Mouse (Mus musculus): ENCODE results near the gene Tmem254b. TPM values are rescaled to one million over a fixed set of nuclear protein-coding genes. Genes with fewer than 3 reads are reported as not detected.
A peak's percentile ranks its signal among the peaks of the same experiment; 100 is the strongest.
"Not testable (repeated sequence)": the region's sequence is repeated elsewhere in the genome, so short reads cannot be mapped to it uniquely, and the experiment has no call there.

Tmem254b gene
- polyA plus RNA-seq (2012; rRNA removed) (5.9 and 6.7 TPM in 2 replicates), polyA plus RNA-seq (2014; fragmentation: Nextera tagmentation; extraction: Ambion mirVana) (17.3 and 17.5 TPM in 2 replicates)

GRCm38 (mm10) chr14:26206926-26207247, at the start of gene Tmem254b:
TSS of gene Tmem254b (minus strand) at chr14:26207041.
- no CpG with 5 or more reads among the region's 10 CpGs for WGBS (ENCODE audit: insufficient replicate concordance)
- H3K4me2 ChIP-seq (ENCODE audit: low read depth); H3K9ac ChIP-seq (replicated peaks); H3K4me1 ChIP-seq (replicated peaks; ENCODE audit: control insufficient read depth in 2 of 2, insufficient read depth in 2 of 2, low read length in 1 of 2); H3K9me3 ChIP-seq (ENCODE audit: control insufficient read depth, low read length); H3K36me3 ChIP-seq (replicated peaks; ENCODE audit: control insufficient read depth, insufficient read depth, low read depth); H3K27ac ChIP-seq; DNase-seq (ENCODE audit: low read depth in 3 of 3, low spot score in 3 of 3); H3K4me3 ChIP-seq (ENCODE audit: insufficient read depth in 1 of 2, low read depth in 2 of 2, low read length in 2 of 2); H3K27me3 ChIP-seq (ENCODE audit: control insufficient read depth, insufficient read depth, low read length): not testable (repeated sequence)
- peak; percentile 87 for ATAC-seq (ENCODE audit: insufficient read depth)

- not testable (repeated sequence) for H3K36me3 ChIP-seq (replicated peaks; ENCODE audit: control insufficient read depth, insufficient read depth, low read depth); H3K9ac ChIP-seq (replicated peaks); H3K4me1 ChIP-seq (replicated peaks; ENCODE audit: control insufficient read depth in 2 of 2, insufficient read depth in 2 of 2, low read length in 1 of 2); DNase-seq (ENCODE audit: low read depth in 3 of 3, low spot score in 3 of 3); H3K4me3 ChIP-seq (ENCODE audit: insufficient read depth in 1 of 2, low read depth in 2 of 2, low read length in 2 of 2); H3K27ac ChIP-seq; H3K9me3 ChIP-seq (ENCODE audit: control insufficient read depth, low read length); ATAC-seq (ENCODE audit: insufficient read depth); H3K27me3 ChIP-seq (ENCODE audit: control insufficient read depth, insufficient read depth, low read length); H3K4me2 ChIP-seq (ENCODE audit: low read depth)
- no CpG with 5 or more reads among the region's 2 CpGs for WGBS (ENCODE audit: insufficient replicate concordance)
These were observed 30.3 kb upstream of the Tmem254b start for GRCm38 (mm10) chr14:26237183-26237582.

GRCm38 (mm10) chr14:26216233-26217000, 9.6 kb upstream of the Tmem254b start:
- ATAC-seq (ENCODE audit: insufficient read depth): peak; percentile 78
- H3K4me2 ChIP-seq (ENCODE audit: low read depth); H3K9me3 ChIP-seq (ENCODE audit: control insufficient read depth, low read length); H3K36me3 ChIP-seq (replicated peaks; ENCODE audit: control insufficient read depth, insufficient read depth, low read depth); H3K27ac ChIP-seq; H3K27me3 ChIP-seq (ENCODE audit: control insufficient read depth, insufficient read depth, low read length); H3K4me3 ChIP-seq (ENCODE audit: insufficient read depth in 1 of 2, low read depth in 2 of 2, low read length in 2 of 2); DNase-seq (ENCODE audit: low read depth in 3 of 3, low spot score in 3 of 3); H3K4me1 ChIP-seq (replicated peaks; ENCODE audit: control insufficient read depth in 2 of 2, insufficient read depth in 2 of 2, low read length in 1 of 2); H3K9ac ChIP-seq (replicated peaks): not testable (repeated sequence)
- no CpG with 5 or more reads among the region's 5 CpGs for WGBS (ENCODE audit: insufficient replicate concordance)

GRCm38 (mm10) chr14:26206197-26206925, 480 bp downstream of the Tmem254b start:
- H3K27ac ChIP-seq; H3K4me1 ChIP-seq (replicated peaks; ENCODE audit: control insufficient read depth in 2 of 2, insufficient read depth in 2 of 2, low read length in 1 of 2); H3K4me2 ChIP-seq (ENCODE audit: low read depth); H3K9me3 ChIP-seq (ENCODE audit: control insufficient read depth, low read length); H3K4me3 ChIP-seq (ENCODE audit: insufficient read depth in 1 of 2, low read depth in 2 of 2, low read length in 2 of 2); H3K27me3 ChIP-seq (ENCODE audit: control insufficient read depth, insufficient read depth, low read length); DNase-seq (ENCODE audit: low read depth in 3 of 3, low spot score in 3 of 3); H3K9ac ChIP-seq (replicated peaks); H3K36me3 ChIP-seq (replicated peaks; ENCODE audit: control insufficient read depth, insufficient read depth, low read depth): not testable (repeated sequence)
- no CpG with 5 or more reads among the region's 44 CpGs for WGBS (ENCODE audit: insufficient replicate concordance)
- peak; percentile 78 for ATAC-seq (ENCODE audit: insufficient read depth)

- H3K27me3 ChIP-seq (ENCODE audit: control insufficient read depth, insufficient read depth, low read length); H3K9me3 ChIP-seq (ENCODE audit: control insufficient read depth, low read length); H3K4me2 ChIP-seq (ENCODE audit: low read depth); H3K4me1 ChIP-seq (replicated peaks; ENCODE audit: control insufficient read depth in 2 of 2, insufficient read depth in 2 of 2, low read length in 1 of 2); H3K9ac ChIP-seq (replicated peaks); H3K4me3 ChIP-seq (ENCODE audit: insufficient read depth in 1 of 2, low read depth in 2 of 2, low read length in 2 of 2); H3K36me3 ChIP-seq (replicated peaks; ENCODE audit: control insufficient read depth, insufficient read depth, low read depth); DNase-seq (ENCODE audit: low read depth in 3 of 3, low spot score in 3 of 3); H3K27ac ChIP-seq; ATAC-seq (ENCODE audit: insufficient read depth): not testable (repeated sequence)
- WGBS (ENCODE audit: insufficient replicate concordance): no CpG with 5 or more reads among the region's 3 CpGs
These were observed 9.0 kb downstream of the Tmem254b start for GRCm38 (mm10) chr14:26197851-26198250.

GRCm38 (mm10) chr14:26188361-26188760, 18.5 kb downstream of the Tmem254b start:
- ATAC-seq (ENCODE audit: insufficient read depth); H3K9ac ChIP-seq (replicated peaks); H3K9me3 ChIP-seq (ENCODE audit: control insufficient read depth, low read length); H3K4me3 ChIP-seq (ENCODE audit: insufficient read depth in 1 of 2, low read depth in 2 of 2, low read length in 2 of 2); H3K4me2 ChIP-seq (ENCODE audit: low read depth); H3K27ac ChIP-seq; H3K27me3 ChIP-seq (ENCODE audit: control insufficient read depth, insufficient read depth, low read length); DNase-seq (ENCODE audit: low read depth in 3 of 3, low spot score in 3 of 3); H3K36me3 ChIP-seq (replicated peaks; ENCODE audit: control insufficient read depth, insufficient read depth, low read depth); H3K4me1 ChIP-seq (replicated peaks; ENCODE audit: control insufficient read depth in 2 of 2, insufficient read depth in 2 of 2, low read length in 1 of 2): not testable (repeated sequence)
- no CpG with 5 or more reads among the region's 8 CpGs for WGBS (ENCODE audit: insufficient replicate concordance)

GRCm38 (mm10) chr14:26186638-26187037, 20.2 kb downstream of the Tmem254b start:
- not testable (repeated sequence) for H3K36me3 ChIP-seq (replicated peaks; ENCODE audit: control insufficient read depth, insufficient read depth, low read depth); H3K27me3 ChIP-seq (ENCODE audit: control insufficient read depth, insufficient read depth, low read length); H3K9ac ChIP-seq (replicated peaks); DNase-seq (ENCODE audit: low read depth in 3 of 3, low spot score in 3 of 3); ATAC-seq (ENCODE audit: insufficient read depth); H3K9me3 ChIP-seq (ENCODE audit: control insufficient read depth, low read length); H3K4me3 ChIP-seq (ENCODE audit: insufficient read depth in 1 of 2, low read depth in 2 of 2, low read length in 2 of 2); H3K27ac ChIP-seq; H3K4me1 ChIP-seq (replicated peaks; ENCODE audit: control insufficient read depth in 2 of 2, insufficient read depth in 2 of 2, low read length in 1 of 2); H3K4me2 ChIP-seq (ENCODE audit: low read depth)
- no CpG with 5 or more reads among the region's 9 CpGs for WGBS (ENCODE audit: insufficient replicate concordance)

- WGBS (ENCODE audit: insufficient replicate concordance): no CpG with 5 or more reads among the region's 10 CpGs
- not testable (repeated sequence) for H3K4me1 ChIP-seq (replicated peaks; ENCODE audit: control insufficient read depth in 2 of 2, insufficient read depth in 2 of 2, low read length in 1 of 2); H3K4me3 ChIP-seq (ENCODE audit: insufficient read depth in 1 of 2, low read depth in 2 of 2, low read length in 2 of 2); ATAC-seq (ENCODE audit: insufficient read depth); H3K9me3 ChIP-seq (ENCODE audit: control insufficient read depth, low read length); H3K9ac ChIP-seq (replicated peaks); DNase-seq (ENCODE audit: low read depth in 3 of 3, low spot score in 3 of 3); H3K4me2 ChIP-seq (ENCODE audit: low read depth); H3K27me3 ChIP-seq (ENCODE audit: control insufficient read depth, insufficient read depth, low read length); H3K36me3 ChIP-seq (replicated peaks; ENCODE audit: control insufficient read depth, insufficient read depth, low read depth); H3K27ac ChIP-seq
These were observed 24.5 kb downstream of the Tmem254b start, which contains the start of gene Plac9b for GRCm38 (mm10) chr14:26182380-26182779. TSS of gene Plac9b (minus strand) at chr14:26182480.
